Mouse (Mus musculus): ENCODE measurements around the gene Hist1h4k. TPM values are rescaled to one million over a fixed set of nuclear protein-coding genes. Genes with fewer than 3 reads are reported as not detected.
"Not testable (repeated sequence)": the region's sequence is repeated elsewhere in the genome, so short reads cannot be mapped to it uniquely, and the experiment has no call there.

Gene Hist1h4k
- 1.9 TPM in 1 of 2 replicates, not detected in the other for polyA plus RNA-seq (2015; fragmentation: Nextera tagmentation; extraction: Ambion mirVana)

- not testable (repeated sequence) for H3K36me3 ChIP-seq (ENCODE audit: control insufficient read depth, insufficient read depth); H3K27me3 ChIP-seq (ENCODE audit: control insufficient read depth, insufficient read depth, low read length); H3K9me3 ChIP-seq (replicated peaks; ENCODE audit: control insufficient read depth, low read length)
- H3K4me2 ChIP-seq (ENCODE audit: low read depth, low read length), result peak within 1 kb of the TSS; percentile 74
- peaks cover 17% of the 10 kb centered on the region for H3K4me1 ChIP-seq (ENCODE audit: control insufficient read depth, insufficient read depth, low read length)
- peak within 1 kb of the TSS; percentile 54 for H3K4me3 ChIP-seq (ENCODE audit: low read length)
- WGBS, result under 1% methylated on average over 40 of the region's 56 CpGs
- H3K9ac ChIP-seq (ENCODE audit: low read length), result peak within 1 kb of the TSS; percentile 72
- peak within 1 kb of the TSS; percentile 85 for H3K27ac ChIP-seq (ENCODE audit: low read length)
- peak; percentile 77 for ATAC-seq (replicated peaks; ENCODE audit: extremely low read depth, insufficient read depth, low FRiP score)
These were observed at the start of gene Hist1h4k for GRCm38 (mm10) chr13:21750159-21751017. TSS of gene Hist1h4k (minus strand) at chr13:21750505.

DNA sequence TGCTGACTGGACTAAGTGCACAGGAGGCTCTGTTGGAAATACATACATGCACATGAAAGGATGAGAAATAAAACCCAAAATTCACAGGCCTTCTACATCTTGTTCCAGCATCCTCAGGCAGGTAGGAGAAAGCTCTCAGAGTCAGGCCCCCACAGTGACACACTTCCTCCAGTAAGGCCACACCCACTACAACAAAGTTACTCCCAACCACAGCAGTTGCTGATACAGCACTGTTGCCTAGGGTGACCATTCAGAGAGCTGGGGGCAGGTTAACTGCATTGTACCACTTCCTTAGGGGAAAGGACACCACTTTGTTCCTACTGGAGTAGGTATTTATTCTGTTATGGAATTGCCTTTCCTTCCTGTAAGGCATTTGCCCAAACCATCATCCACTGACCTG, 46.9 kb upstream of the Hist1h4k start:
- H3K4me1 ChIP-seq (ENCODE audit: control insufficient read depth, insufficient read depth, low read length); H3K36me3 ChIP-seq (ENCODE audit: control insufficient read depth, insufficient read depth); H3K9ac ChIP-seq (ENCODE audit: low read length); ATAC-seq (replicated peaks; ENCODE audit: extremely low read depth, insufficient read depth, low FRiP score); H3K4me2 ChIP-seq (ENCODE audit: low read depth, low read length); H3K4me3 ChIP-seq (ENCODE audit: low read length); H3K27ac ChIP-seq (ENCODE audit: low read length); H3K9me3 ChIP-seq (replicated peaks; ENCODE audit: control insufficient read depth, low read length); H3K27me3 ChIP-seq (ENCODE audit: control insufficient read depth, insufficient read depth, low read length): not testable (repeated sequence)

DNA sequence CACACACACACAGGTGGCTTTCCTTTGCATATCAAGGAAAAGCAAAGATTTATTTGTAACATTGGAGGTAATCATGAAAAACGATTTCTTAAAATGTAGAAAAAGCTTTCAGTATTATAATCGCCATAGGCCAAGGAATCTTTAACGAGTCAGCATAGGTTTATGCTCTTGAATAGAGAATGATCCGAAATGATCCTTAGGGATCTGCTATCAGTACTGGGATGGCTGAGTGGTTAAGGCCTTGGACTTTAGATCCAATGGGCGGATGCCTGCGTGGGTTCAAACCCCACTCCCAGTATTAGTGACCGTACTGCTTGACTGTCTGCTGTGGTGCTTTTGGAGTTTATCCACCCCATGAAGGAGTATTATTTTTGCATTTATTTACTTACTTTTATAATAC, 45.3 kb upstream of the Hist1h4k start:
- H3K9ac ChIP-seq (ENCODE audit: low read length), result no peak overlapping the region
- no peaks in the 10 kb centered on the region for H3K9me3 ChIP-seq (replicated peaks; ENCODE audit: control insufficient read depth, low read length)
- no peaks in the 10 kb centered on the region for H3K36me3 ChIP-seq (ENCODE audit: control insufficient read depth, insufficient read depth)
- H3K4me2 ChIP-seq (ENCODE audit: low read depth, low read length), result no peak overlapping the region
- H3K4me1 ChIP-seq (ENCODE audit: control insufficient read depth, insufficient read depth, low read length), result peaks cover 4% of the 10 kb centered on the region
- ATAC-seq (replicated peaks; ENCODE audit: extremely low read depth, insufficient read depth, low FRiP score), result no peak
- WGBS, result 90% methylated on average over 7 of the region's 7 CpGs
- H3K27me3 ChIP-seq (ENCODE audit: control insufficient read depth, insufficient read depth, low read length), result no peaks in the 10 kb centered on the region
- no peak overlapping the region for H3K4me3 ChIP-seq (ENCODE audit: low read length)
- H3K27ac ChIP-seq (ENCODE audit: low read length), result no peak overlapping the region

- Histone ChIP-seq H3K4me3 (ENCODE audit: low read length) (peak overlapping the region; percentile 47), H3K9ac (ENCODE audit: low read length) (peak overlapping the region; percentile 67), H3K4me1 (ENCODE audit: control insufficient read depth, insufficient read depth, low read length) (peaks cover 12% of the 10 kb centered on the region), H3K36me3 (ENCODE audit: control insufficient read depth, insufficient read depth) (no peaks in the 10 kb centered on the region), H3K4me2 (ENCODE audit: low read depth, low read length) (peak overlapping the region; percentile 74), H3K27me3 (ENCODE audit: control insufficient read depth, insufficient read depth, low read length) (no peaks in the 10 kb centered on the region), H3K27ac (ENCODE audit: low read length) (0 out of 2 replicates have a peak overlapping the region, but pooled peaks have one; percentile 42), H3K9me3 (replicated peaks; ENCODE audit: control insufficient read depth, low read length) (no peaks in the 10 kb centered on the region)
- 9% methylated on average over 17 of the region's 18 CpGs for WGBS
- ATAC-seq (replicated peaks; ENCODE audit: extremely low read depth, insufficient read depth, low FRiP score), result no peak
These were observed 40.4 kb upstream of the Hist1h4k start for GRCm38 (mm10) chr13:21790601-21791283.

- Histone ChIP-seq H3K4me3 (ENCODE audit: low read length) (no peak overlapping the region), H3K36me3 (ENCODE audit: control insufficient read depth, insufficient read depth) (no peaks in the 10 kb centered on the region), H3K27me3 (ENCODE audit: control insufficient read depth, insufficient read depth, low read length) (no peaks in the 10 kb centered on the region), H3K27ac (ENCODE audit: low read length) (no peak overlapping the region), H3K4me1 (ENCODE audit: control insufficient read depth, insufficient read depth, low read length) (peaks cover 12% of the 10 kb centered on the region), H3K9ac (ENCODE audit: low read length) (no peak overlapping the region), H3K9me3 (replicated peaks; ENCODE audit: control insufficient read depth, low read length) (no peaks in the 10 kb centered on the region), H3K4me2 (ENCODE audit: low read depth, low read length) (no peak overlapping the region)
- no peak for ATAC-seq (replicated peaks; ENCODE audit: extremely low read depth, insufficient read depth, low FRiP score)
- WGBS, result 54% methylated on average over 6 of the region's 6 CpGs
These were observed 39.6 kb upstream of the Hist1h4k start for GRCm38 (mm10) chr13:21789925-21790324.

DNA sequence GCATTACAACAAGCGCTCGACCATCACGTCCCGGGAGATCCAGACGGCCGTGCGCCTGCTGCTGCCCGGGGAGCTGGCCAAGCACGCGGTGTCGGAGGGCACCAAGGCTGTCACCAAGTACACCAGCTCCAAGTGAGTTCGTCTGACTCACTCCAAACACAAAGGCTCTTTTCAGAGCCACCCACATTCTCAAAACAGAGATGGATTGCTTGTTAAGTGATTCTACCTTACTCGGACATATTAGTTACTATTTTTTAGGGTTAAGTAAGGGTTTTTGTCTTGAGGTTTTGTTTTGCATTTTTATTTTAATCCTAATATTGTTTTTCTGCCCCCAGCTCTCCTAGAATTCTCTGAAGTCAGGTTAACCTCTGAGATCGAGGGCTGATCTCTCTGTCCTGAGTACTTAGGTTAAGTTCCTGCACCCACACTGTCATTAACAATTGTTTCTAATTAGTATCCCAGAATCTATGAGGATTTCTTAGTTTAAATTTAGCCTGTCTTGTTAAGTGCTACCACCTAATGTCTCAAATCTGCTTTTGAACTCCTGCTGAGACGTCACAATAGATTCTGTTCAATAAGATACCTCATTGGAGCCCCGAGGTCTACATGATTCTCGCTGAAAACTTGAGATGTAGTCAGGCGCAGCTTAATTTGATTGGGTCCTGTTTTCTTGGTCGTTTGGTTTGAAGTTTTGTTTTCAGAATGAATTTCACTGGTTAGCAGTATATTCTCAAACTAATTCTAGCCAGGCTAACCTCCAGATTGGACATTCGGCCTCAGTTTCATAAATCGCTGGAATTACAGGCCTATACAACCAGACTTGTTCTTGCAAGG, 37.7 kb upstream of the Hist1h4k start:
- no peak for ATAC-seq (replicated peaks; ENCODE audit: extremely low read depth, insufficient read depth, low FRiP score)
- H3K27me3 ChIP-seq (ENCODE audit: control insufficient read depth, insufficient read depth, low read length), result no peaks in the 10 kb centered on the region
- no peaks in the 10 kb centered on the region for H3K36me3 ChIP-seq (ENCODE audit: control insufficient read depth, insufficient read depth)
- H3K27ac ChIP-seq (ENCODE audit: low read length), result peak overlapping the region; percentile 57; the same call in 1 of the 2 replicates
- peaks cover 21% of the 10 kb centered on the region for H3K4me1 ChIP-seq (ENCODE audit: control insufficient read depth, insufficient read depth, low read length)
- 34% methylated on average over 13 of the region's 21 CpGs for WGBS
- peak overlapping the region; percentile 26; the same call in 1 of the 2 replicates for H3K4me3 ChIP-seq (ENCODE audit: low read length)
- H3K4me2 ChIP-seq (ENCODE audit: low read depth, low read length), result peak overlapping the region; percentile 58
- H3K9me3 ChIP-seq (replicated peaks; ENCODE audit: control insufficient read depth, low read length), result no peaks in the 10 kb centered on the region
- H3K9ac ChIP-seq (ENCODE audit: low read length), result peak overlapping the region; percentile 49

- Histone ChIP-seq H3K27ac (ENCODE audit: low read length) (peak within 1 kb of the TSS; percentile 82), H3K9ac (ENCODE audit: low read length) (peak within 1 kb of the TSS; percentile 56), H3K4me3 (ENCODE audit: low read length) (peak within 1 kb of the TSS; percentile 52), H3K4me2 (ENCODE audit: low read depth, low read length) (peak within 1 kb of the TSS; percentile 62), H3K4me1 (ENCODE audit: control insufficient read depth, insufficient read depth, low read length) (peaks cover 29% of the 10 kb centered on the region)
- peak; percentile 91 for ATAC-seq (replicated peaks; ENCODE audit: extremely low read depth, insufficient read depth, low FRiP score)
- H3K9me3 ChIP-seq (replicated peaks; ENCODE audit: control insufficient read depth, low read length); H3K36me3 ChIP-seq (ENCODE audit: control insufficient read depth, insufficient read depth); H3K27me3 ChIP-seq (ENCODE audit: control insufficient read depth, insufficient read depth, low read length): not testable (repeated sequence)
- WGBS, result under 1% methylated on average over 35 of the region's 63 CpGs
These were observed 36.8 kb upstream of the Hist1h4k start, which contains the start of the genes Hist1h2an and Hist1h2bp for GRCm38 (mm10) chr13:21786899-21787629. TSS of gene Hist1h2an (minus strand) at chr13:21787218. TSS of gene Hist1h2bp (plus strand) at chr13:21787461.

GRCm38 (mm10) chr13:21786189-21786898, 36.0 kb upstream of the Hist1h4k start:
- peak overlapping the region; percentile 62 for H3K4me2 ChIP-seq (ENCODE audit: low read depth, low read length)
- H3K9me3 ChIP-seq (replicated peaks; ENCODE audit: control insufficient read depth, low read length), result no peaks in the 10 kb centered on the region
- WGBS, result 7% methylated on average over 8 of the region's 8 CpGs
- peak overlapping the region; percentile 56 for H3K9ac ChIP-seq (ENCODE audit: low read length)
- no peaks in the 10 kb centered on the region for H3K36me3 ChIP-seq (ENCODE audit: control insufficient read depth, insufficient read depth)
- H3K4me3 ChIP-seq (ENCODE audit: low read length), result peak overlapping the region; percentile 52
- peak overlapping the region; percentile 82 for H3K27ac ChIP-seq (ENCODE audit: low read length)
- peaks cover 29% of the 10 kb centered on the region for H3K4me1 ChIP-seq (ENCODE audit: control insufficient read depth, insufficient read depth, low read length)
- no peak for ATAC-seq (replicated peaks; ENCODE audit: extremely low read depth, insufficient read depth, low FRiP score)
- H3K27me3 ChIP-seq (ENCODE audit: control insufficient read depth, insufficient read depth, low read length), result no peaks in the 10 kb centered on the region

Measured in heart, embryonic 16.5 days (tissue).